Mouse (Mus musculus) embryonic facial prominence, embryonic 14.5 days (tissue): ENCODE results near the gene Cela1. TPM values are rescaled to one million over a fixed set of nuclear protein-coding genes. Genes with fewer than 3 reads are reported as not detected.

ENCODE experiments used
- ATAC-seq: fragments of 200-750 bp; cut with Nextera tagmentation; 2 replicates; pipeline ENCODE4 v1.8.0; 2017; ENCODE audit warnings: low read depth, moderate number of reproducible peaks, moderate TSS enrichment
- DNase-seq: peaks from one replicate; pipeline ENCODE4 v3.0.0-alpha.2; 2015; ENCODE audit warnings: low spot score
- H3K27ac ChIP-seq: fragments of 300-500 bp; sonication (generic); replicated peaks from 2 replicates; pipeline ENCODE4 v1.5.1; 2014; ENCODE audit warnings: low read depth, mild to moderate bottlenecking, low read length, moderate library complexity
- H3K27me3 ChIP-seq: fragments of 300-500 bp; sonication (generic); replicated peaks from 2 replicates; pipeline ENCODE4 v1.6.1; 2014; ENCODE audit warnings: low read length; ENCODE audit not compliant: control insufficient read depth, insufficient read depth
- H3K36me3 ChIP-seq: fragments of 300-500 bp; sonication (generic); 2 replicates; pipeline ENCODE4 v1.6.1; 2014; ENCODE audit warnings: low read length, mixed read lengths; ENCODE audit not compliant: control insufficient read depth, insufficient read depth
- H3K4me1 ChIP-seq: fragments of 300-500 bp; sonication (generic); 2 replicates; pipeline ENCODE4 v1.6.1; 2014; ENCODE audit warnings: antibody characterized with exemption, low read length; ENCODE audit not compliant: control insufficient read depth, insufficient read depth
- H3K4me2 ChIP-seq: fragments of 300-500 bp; sonication (generic); 2 replicates; pipeline ENCODE4 v1.6.1; 2014; ENCODE audit warnings: low read depth, mild to moderate bottlenecking, low read length, moderate library complexity, mixed read lengths
- H3K4me3 ChIP-seq: fragments of 300-500 bp; sonication (generic); 2 replicates; pipeline ENCODE4 v1.5.1; 2014; ENCODE audit warnings: low read depth, mild to moderate bottlenecking, low read length
- H3K9ac ChIP-seq: fragments of 300-500 bp; sonication (generic); 2 replicates; pipeline ENCODE4 v1.6.1; 2014; ENCODE audit warnings: low read depth, mild to moderate bottlenecking, low read length, moderate library complexity, mixed read lengths
- H3K9me3 ChIP-seq: fragments of 300-500 bp; sonication (generic); 2 replicates; pipeline ENCODE4 v1.6.1; 2016; ENCODE audit warnings: low read length; ENCODE audit not compliant: control insufficient read depth
- WGBS: fragments of 180-500 bp; shearing (Covaris S2); extraction: QIAGEN DNeasy Blood & Tissue Kit; methylation state at CpG from one replicate; pipeline ENCODE4 v1.1.7; 2014; 5-methylcytosine and 5-hydroxymethylcytosine counted together
- polyA plus RNA-seq: library from polyadenylated mRNA; unstranded; fragments of >200 nt; fragmentation: Nextera tagmentation; extraction: Ambion mirVana; gene quantifications from 2 replicates; pipeline ENCODE4 v1.2.1, GENCODE M21; 2014

Gene Cela1
- polyA plus RNA-seq, 1 experiment from 2014 or later: 3.8 TPM

GRCm38 (mm10) chr15:100675486-100675885 is 12.2 kb downstream of the Cela1 start:
- Histone ChIP-seq H3K4me2 (no peak overlapping the region), H3K4me3 (no peak overlapping the region), H3K9me3 (no peaks in the 10 kb centered on the region), H3K27ac (no peak overlapping the region), H3K36me3 (no peaks in the 10 kb centered on the region), H3K9ac (no peak overlapping the region), H3K27me3 (no peaks in the 10 kb centered on the region), H3K4me1 (no peaks in the 10 kb centered on the region)
- 66% methylated on average over 3 of the region's 3 CpGs for WGBS
- no peak for DNase-seq
- ATAC-seq: no peak

- DNase-seq (no peak), ATAC-seq (no peak)
- H3K9me3 ChIP-seq: no peaks in the 10 kb centered on the region
- no peak overlapping the region for H3K4me2 ChIP-seq
- 87% methylated on average over 10 of the region's 10 CpGs for WGBS
- H3K9ac ChIP-seq: no peak overlapping the region
- no peaks in the 10 kb centered on the region for H3K36me3 ChIP-seq
- no peak overlapping the region for H3K27ac ChIP-seq
- H3K4me3 ChIP-seq: no peak overlapping the region
- no peaks in the 10 kb centered on the region for H3K27me3 ChIP-seq
- H3K4me1 ChIP-seq: no peaks in the 10 kb centered on the region
Observed at GRCm38 (mm10) chr15:100674566-100674965, 13.2 kb downstream of the Cela1 start.

GRCm38 (mm10) chr15:100673585-100674391 is 13.9 kb downstream of the Cela1 start:
- H3K27me3 ChIP-seq: no peaks in the 10 kb centered on the region
- no peaks in the 10 kb centered on the region for H3K36me3 ChIP-seq
- DNase-seq: no peak
- no peak overlapping the region for H3K9ac ChIP-seq
- ATAC-seq: no peak
- no peaks in the 10 kb centered on the region for H3K9me3 ChIP-seq
- 42% methylated on average over 12 of the region's 12 CpGs for WGBS
- H3K4me1 ChIP-seq: no peaks in the 10 kb centered on the region
- H3K4me2 ChIP-seq: no peak overlapping the region
- no peak overlapping the region for H3K27ac ChIP-seq
- no peak overlapping the region for H3K4me3 ChIP-seq

- Histone ChIP-seq H3K9me3 (no peaks in the 10 kb centered on the region), H3K9ac (no peak overlapping the region), H3K27ac (no peak overlapping the region), H3K4me1 (peaks cover 7% of the 10 kb centered on the region), H3K4me2 (no peak overlapping the region), H3K36me3 (no peaks in the 10 kb centered on the region), H3K27me3 (no peaks in the 10 kb centered on the region), H3K4me3 (no peak overlapping the region)
- 77% methylated on average over 5 of the region's 5 CpGs for WGBS
- no peak for DNase-seq
- no peak for ATAC-seq
Observed at GRCm38 (mm10) chr15:100670833-100671232, 16.9 kb downstream of the Cela1 start.

GRCm38 (mm10) chr15:100670004-100670403 is 17.7 kb downstream of the Cela1 start:
- DNase-seq: no peak
- Histone ChIP-seq H3K4me2 (no peak overlapping the region), H3K9ac (no peak overlapping the region), H3K9me3 (no peaks in the 10 kb centered on the region), H3K27me3 (no peaks in the 10 kb centered on the region), H3K36me3 (no peaks in the 10 kb centered on the region), H3K4me3 (no peak overlapping the region), H3K27ac (no peak overlapping the region), H3K4me1 (peaks cover 9% of the 10 kb centered on the region)
- WGBS: 77% methylated on average over 8 of the region's 8 CpGs
- ATAC-seq: no peak

- DNase-seq (no peak), ATAC-seq (no peak)
- 89% methylated on average over 19 of the region's 20 CpGs for WGBS
Observed at GRCm38 (mm10) chr15:100669337-100669736, 18.4 kb downstream of the Cela1 start, which contains the start of gene Bin2. Bin2 (minus strand) TSS chr15:100669553.

GRCm38 (mm10) chr15:100667871-100668545 is 19.7 kb downstream of the Cela1 start:
- peaks cover 9% of the 10 kb centered on the region for H3K4me1 ChIP-seq
- H3K4me3 ChIP-seq: no peak overlapping the region
- H3K36me3 ChIP-seq: no peaks in the 10 kb centered on the region
- H3K27ac ChIP-seq: no peak overlapping the region
- DNase-seq (no peak), ATAC-seq (no peak)
- H3K9ac ChIP-seq: no peak overlapping the region
- 77% methylated on average over 5 of the region's 5 CpGs for WGBS
- no peak overlapping the region for H3K4me2 ChIP-seq
- no peaks in the 10 kb centered on the region for H3K27me3 ChIP-seq
- no peaks in the 10 kb centered on the region for H3K9me3 ChIP-seq

More at GRCm38 (mm10) chr15:100669337-100669736, 18.4 kb downstream of the Cela1 start, which contains the start of gene Bin2:
- Histone ChIP-seq H3K27me3 (no peaks in the 10 kb centered on the region), H3K4me2 (no peak within 1 kb of the TSS), H3K9ac (no peak within 1 kb of the TSS), H3K36me3 (no peaks in the 10 kb centered on the region), H3K4me3 (no peak within 1 kb of the TSS), H3K4me1 (peaks cover 9% of the 10 kb centered on the region), H3K9me3 (no peaks in the 10 kb centered on the region), H3K27ac (no peak within 1 kb of the TSS)

GRCm38 (mm10) chr15:100667420-100667819 is 20.3 kb downstream of the Cela1 start:
- no peaks in the 10 kb centered on the region for H3K27me3 ChIP-seq
- no peak overlapping the region for H3K9ac ChIP-seq
- no peak for ATAC-seq
- H3K9me3 ChIP-seq: no peaks in the 10 kb centered on the region
- H3K27ac ChIP-seq: no peak overlapping the region
- no peak for DNase-seq
- H3K4me3 ChIP-seq: no peak overlapping the region
- no peaks in the 10 kb centered on the region for H3K36me3 ChIP-seq
- 55% methylated on average over 6 of the region's 6 CpGs for WGBS
- H3K4me1 ChIP-seq: peaks cover 9% of the 10 kb centered on the region
- H3K4me2 ChIP-seq: no peak overlapping the region
